Mouse (Mus musculus): ENCODE data around the gene Sdk2.

The Sdk2 gene

DNA sequence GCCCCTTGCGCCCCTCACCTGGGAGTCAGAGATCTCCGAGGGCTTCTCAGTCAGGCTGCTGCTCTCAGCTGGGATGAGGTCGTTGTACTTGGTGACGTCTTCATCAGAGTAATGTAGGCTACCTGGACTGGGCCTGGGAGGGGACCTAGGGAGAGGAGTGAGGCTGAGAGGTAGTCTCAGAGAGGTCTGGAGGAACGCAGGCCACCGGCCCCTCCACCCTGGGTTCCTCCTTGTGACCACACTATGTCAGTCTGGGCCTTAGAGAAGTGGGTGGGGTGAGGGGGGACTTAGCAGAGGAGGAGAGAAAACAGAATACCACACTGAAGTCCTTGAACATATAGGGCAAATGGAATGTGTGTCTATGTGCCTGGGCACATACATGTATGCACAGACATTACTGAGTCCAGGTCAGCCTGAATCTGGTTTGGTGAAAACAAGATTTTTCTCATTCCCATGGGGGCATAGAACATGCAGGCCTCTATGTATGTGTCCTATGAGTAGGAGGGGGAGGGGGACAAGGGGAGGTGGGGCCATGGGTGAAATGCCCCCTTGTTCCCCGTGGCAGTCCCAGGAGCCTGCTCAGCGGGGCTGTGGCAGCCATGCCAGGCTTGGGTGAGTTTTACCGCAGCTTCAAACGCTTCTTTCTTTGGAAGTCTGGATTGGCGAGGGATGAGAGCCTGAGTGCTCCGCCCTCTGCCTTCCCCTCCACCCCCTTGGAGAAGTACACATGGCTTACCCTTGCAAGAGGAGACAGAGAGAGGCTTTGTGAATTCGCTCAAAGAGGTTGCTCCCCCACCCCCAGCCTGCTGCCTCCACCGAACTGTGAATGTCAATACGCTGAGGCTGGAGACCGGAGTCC, 275.3 kb downstream of the Sdk2 start:
- DNase-seq (ENCODE audit: low read depth, low spot score) = no peak

DNA sequence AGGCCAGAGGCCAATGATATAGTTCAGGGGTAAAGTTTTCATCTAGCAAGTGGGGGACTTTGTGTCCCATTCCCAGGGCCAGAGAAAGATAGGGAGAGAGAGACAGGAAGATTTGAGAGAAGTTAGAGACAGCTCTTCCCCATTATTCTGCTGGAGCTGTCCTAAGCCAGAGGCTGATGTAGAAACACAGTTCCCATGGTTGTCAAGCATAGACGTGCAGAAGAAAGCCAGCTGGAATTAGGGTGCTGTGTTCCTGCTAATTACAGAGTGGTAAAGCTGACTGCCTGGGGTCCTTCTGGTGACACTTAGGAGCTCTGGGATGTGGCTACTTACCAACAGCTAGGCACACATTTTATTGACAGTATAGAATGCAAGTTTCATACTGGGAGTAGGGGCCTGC, 277.7 kb downstream of the Sdk2 start:
- DNase-seq (ENCODE audit: low read depth, low spot score) = no peak

DNA sequence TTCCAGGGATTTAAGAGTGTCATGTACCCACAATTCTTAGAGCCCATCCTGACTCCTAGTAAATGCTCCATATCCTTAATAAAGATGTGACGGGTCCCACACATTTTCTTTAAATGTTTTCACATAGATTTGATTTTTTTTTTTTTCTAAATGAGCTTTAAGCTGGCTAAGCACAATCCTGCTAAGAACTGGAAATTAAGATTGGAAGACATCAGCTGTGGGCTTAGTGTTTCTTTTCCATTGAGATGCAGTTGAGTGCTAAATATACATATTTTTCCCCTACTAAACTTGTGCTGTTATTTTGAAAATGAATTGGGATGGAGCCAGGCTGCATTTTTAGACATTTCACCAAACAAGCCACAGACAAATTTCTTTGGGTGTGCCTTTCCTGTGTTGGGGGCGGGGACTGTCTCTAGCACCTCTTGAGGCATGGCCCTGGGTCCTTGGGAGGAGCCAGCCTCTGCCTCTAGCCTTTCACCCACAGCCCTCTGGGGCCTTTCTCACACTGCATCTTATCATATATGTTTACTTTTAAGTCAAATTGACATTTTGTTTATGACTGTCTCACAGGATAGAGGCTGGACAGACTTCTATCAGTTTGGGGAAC, 278.6 kb downstream of the Sdk2 start:
- DNase-seq (ENCODE audit: low read depth, low spot score) = no peak

DNA sequence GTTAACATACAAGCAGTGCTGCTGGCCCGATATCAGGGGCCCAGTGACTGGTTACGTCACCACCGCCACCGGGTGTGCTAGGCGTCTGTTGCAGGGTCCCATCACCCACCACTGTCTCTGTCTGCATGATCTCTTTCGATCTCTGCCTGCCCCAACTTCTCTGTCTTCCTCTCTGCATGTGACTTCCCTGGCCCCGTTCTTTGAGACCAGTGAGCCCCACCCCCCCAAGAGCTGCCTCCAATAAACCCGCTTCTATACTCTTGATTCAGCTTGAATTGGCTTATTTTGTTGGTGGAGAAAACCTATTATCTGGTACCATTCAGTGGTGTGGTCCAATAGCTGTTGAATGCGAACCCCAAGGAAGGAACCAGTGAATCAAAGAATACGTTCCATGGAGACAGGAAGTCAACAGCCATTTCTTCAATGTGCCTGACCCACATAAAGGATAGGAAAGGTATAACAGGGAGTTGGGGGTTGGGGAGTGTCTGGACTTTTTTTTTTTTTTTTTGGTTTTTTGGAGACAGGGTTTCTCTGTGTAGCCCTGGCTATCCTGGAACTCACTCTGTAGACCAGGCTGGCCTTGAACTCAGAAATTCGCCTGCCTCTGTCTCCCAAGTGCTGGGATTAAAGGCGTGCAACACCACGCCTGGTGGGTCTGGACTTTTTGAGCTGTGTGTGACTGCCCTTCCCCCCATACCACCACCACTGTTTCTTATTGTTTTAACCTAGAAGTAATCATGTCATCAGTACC, 279.2 kb downstream of the Sdk2 start:
- DNase-seq (ENCODE audit: low read depth, low spot score) = no peak

DNA sequence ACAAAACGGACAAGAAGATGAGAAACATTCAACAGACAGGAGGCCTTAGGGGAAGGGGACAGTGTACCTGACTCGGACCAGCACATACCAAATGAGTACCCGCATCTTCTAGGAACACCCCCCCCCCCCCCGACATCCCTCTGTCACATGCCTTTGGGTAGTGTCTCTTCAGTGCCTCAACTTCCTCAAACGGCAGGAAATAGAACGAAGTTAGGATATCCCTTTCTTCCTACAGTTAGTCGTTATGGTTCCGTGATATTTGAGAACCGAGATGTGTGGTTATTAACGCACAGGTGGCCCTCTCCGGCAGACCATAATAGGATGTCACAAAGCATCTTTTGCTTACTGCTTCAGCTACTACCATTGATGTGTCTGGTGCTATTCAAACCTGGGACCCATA, 279.8 kb downstream of the Sdk2 start:
- no peak for DNase-seq (ENCODE audit: low read depth, low spot score)

DNA sequence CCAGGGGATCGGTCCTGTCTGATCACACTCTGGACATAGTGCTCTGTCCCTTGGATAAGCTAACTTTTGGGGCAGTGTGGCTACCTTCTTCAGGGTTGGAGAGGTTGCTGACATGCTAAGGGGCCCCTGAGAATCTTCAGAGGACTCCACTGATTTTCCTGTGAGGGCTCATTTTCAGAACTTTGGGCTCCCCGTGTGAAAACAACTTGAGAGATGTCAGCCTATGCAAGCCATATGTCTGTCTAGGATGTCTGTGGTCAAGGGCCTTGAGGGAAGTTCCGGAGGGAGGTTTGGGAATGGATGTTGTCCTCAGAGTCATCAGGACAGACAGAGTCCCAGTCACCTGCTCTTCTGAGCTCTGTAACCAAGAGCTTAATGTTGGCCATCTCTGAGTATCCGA, 280.5 kb downstream of the Sdk2 start:
- no peak for DNase-seq (ENCODE audit: low read depth, low spot score)

DNA sequence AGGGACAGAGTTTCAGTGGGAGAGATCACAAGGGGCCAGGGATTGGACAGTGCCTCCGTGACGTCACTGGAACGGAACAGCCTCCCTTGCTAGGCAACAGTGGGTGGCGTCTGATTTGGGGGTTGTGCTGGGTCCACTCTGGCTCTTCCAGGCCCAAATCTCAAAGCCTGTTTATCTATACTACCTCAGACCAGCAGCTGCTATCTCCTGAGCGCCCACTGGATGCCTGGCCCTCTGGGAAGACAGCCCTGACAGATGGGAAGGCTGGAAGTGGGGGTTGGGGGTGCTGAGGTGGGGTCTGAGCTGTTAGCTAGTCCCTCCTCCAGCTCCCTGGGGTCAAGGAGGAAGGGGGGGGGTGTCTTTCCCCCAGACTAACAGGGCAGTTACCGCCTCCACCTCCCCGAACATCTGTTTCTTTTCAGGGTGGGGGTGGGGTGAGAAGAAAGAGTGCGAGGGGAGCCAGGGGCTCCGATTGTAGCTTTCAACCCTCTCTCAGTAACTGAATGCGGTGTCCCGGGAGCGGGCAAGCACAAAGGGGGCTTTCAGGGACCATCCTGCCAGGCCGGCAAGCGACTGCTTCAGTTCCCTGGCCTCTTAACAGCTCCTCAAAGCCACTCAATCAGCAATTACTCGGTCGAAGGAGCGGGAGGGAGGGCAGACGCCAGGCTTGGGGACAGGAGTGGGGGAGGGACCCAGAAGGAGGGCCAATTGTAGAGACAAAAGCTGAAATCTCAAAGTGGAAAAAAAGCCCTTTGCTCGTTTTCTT, 281.3 kb downstream of the Sdk2 start:
- DNase-seq (ENCODE audit: low read depth, low spot score) = peak; percentile 59

DNA sequence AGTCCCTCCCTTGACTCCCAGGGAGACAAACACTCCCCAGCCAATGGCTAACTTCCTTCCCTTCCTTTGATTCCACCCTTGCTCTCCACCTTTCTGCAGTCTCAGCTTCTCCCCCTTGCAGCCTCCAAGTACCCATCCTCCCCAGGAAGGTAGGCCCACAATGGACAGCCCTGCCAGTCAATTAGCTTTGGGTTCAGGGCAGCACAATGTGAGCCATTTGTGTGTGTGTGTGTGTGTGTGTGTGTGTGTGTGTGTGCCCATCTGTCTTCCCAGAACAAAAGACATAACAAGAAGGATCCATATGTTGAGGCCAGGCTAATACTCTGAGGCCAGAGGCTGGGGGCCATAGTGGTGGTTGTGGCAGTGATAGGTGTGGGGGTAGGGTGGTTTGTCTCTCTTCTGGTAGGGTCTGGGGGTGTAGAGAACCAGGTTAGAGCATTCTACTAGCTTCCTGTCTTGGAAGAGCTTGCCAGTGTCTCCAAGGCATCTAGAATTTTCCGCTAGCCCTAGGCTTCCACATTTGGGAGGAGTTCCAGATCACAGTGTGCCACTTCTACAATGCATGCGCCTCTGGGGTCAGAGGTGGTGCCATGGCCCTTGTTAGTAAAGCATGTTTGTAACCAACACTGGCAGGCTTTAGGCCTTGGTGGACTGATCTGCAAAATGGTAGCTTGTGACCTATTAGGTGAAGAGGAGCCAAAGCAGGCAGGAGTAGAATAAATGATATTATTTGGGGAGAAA, 282.0 kb downstream of the Sdk2 start:
- no peak for DNase-seq (ENCODE audit: low read depth, low spot score)

DNA sequence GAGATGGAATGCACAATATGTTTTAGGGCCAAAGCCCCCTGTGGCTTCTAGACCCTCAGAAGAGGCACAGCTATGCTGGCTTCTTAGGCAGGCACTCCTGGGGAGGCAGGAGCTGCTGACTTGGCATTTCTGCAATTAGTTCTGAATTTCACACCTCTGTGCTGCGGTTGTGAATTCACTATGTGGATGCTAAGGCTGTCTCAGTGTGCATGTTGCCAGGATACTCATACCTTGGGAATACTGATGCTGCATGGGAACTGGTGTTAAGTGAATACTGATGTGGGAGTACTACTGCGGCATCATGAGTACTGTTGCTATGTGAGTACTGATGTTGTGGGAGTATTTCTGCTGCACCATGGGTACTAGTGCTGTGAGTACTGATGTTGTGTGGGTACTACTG, 284.4 kb downstream of the Sdk2 start:
- DNase-seq (ENCODE audit: low read depth, low spot score) = no peak

DNA sequence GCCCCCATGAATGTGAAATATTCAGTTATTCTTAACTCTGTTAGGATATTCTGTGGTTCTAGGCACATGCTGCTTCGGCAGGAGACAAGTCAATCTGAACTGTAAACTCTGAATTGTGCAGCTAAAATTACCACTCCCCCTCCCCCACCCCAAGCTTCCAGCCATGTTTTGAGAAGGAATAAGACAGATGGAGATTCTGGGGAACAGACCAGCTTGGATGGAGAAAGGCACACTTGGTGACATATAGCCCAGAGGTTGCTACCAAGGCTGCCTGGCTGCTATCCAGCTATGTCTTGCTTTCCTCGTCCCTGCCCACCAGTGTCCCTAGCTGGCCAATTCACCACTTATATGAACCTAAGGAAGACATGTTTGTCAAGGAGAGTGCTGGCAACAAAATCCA, 284.8 kb downstream of the Sdk2 start:
- no peak for DNase-seq (ENCODE audit: low read depth, low spot score)

DNA sequence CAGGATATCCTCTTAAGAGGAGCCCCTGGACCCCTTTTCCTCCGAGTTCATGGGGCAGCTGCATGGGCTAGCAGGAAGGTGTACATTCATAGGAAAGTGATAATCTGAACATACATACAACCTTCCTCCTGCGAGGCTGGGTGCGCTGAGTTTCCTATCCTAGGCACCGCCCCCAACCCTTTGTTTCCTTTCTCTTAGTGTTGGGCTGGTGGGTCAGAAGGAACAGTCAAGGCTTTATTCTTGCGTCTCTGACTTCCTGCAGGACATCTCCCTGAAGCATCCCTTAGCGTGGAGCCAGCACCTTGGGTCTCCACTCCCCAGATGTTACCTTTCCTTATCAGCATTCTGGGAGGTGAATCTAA, 287.2 kb downstream of the Sdk2 start:
- no peak for DNase-seq (ENCODE audit: low read depth, low spot score)

DNA sequence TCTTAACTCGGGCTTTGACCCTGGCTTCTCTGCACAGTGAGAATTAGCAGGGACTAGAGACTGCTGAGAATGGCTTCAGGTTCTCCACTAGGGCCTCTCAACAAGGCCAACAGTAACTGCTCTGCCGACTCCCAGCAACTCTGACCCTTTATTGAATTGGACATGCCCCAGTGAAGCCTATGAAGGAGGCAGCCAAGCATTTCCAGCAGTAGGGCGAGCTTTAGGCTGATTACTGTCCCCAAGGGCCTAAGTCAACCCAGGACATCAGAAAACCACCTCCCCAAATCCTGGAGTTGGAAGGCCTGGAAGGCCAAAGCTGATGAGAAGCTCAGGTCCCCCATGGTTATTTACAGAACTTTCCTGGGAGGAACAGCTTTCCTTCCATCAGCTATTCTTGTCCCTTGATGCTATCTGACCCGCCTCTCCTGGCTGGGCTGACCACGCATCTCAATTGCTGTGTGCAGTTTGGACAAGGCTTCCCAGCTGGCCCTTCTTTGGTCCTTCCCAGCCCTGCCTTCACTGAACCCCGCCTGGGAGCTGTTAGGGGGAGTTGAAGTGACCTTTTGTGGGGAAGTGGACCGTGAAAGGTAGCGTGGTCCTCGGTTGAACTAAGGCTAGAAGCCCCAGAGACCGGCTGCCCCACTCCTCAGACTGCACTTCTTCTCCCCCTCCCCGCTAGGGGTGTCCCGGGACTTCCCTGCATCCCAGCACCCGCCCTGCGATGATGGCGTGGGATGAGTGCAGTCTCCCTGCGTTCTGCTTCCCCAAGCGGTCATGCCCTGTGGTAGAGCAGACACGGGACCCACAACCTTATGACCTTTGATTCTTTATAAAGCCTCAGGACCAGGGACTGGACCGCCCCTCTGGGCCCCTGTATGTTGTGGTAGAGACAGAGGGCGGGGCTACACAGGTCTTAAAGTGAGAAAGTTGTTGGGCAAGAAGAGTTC, 287.8 kb downstream of the Sdk2 start:
- DNase-seq (ENCODE audit: low read depth, low spot score) = peak; percentile 75

DNA sequence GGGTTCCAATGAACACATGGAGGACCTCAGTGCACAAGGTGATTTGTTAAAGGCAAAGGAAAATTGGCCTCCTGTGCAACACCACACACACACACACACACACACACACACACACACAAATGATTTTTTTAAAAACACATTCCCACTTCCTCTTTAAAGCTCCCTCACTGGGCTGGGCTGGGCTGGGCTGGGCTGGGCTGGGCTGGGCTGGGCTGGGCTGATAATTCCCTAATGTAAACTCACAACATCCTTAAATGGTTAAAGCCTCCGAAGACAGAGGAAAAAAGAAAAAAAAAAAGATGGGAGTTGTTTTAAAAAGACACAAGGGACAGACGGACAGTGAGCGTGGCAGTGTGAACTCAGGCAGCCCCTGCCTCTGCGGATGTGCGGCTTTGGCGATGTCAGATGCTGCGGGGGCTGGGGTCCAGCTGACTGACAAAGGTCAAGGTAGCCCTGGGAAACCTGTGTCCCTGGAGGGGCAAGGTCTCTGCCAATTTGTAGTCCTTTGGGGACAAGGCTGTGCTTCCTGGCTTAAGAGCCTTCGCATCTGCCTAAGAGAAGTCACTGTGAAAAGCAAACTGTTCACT, 288.9 kb downstream of the Sdk2 start:
- peak; percentile 28 for DNase-seq (ENCODE audit: low read depth, low spot score)

DNA sequence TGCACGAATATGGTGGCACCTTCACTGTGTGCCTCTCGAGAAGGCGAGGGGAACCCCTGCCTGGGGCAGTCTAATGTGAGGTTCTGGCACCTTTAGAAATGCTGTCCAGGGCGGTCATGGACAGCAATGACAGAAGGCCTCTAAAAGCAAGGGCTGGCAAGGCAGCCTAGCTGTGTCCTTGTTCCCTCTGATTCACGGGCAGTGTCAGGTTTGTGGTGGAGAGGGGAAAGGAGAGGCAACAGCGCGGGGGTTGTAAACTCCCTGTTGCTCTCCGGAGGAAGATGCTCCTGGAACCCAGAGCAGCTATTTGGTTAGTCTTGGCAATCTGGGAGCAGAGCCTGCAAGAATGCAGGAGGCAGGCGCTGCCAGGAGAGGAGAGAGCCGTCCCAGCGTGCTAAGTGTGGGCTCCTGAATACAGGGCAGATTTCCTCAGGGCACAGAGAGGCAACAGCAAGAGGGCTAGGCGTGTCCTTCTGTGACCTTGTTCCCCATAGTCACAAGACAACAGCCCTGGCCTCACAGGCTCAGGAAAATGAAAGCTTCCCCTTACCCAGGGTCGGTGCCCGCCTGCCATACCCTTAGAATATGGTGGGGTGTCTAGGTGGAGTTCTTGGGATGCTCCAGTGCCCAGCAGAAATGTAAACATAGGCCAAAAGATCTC, 289.9 kb downstream of the Sdk2 start:
- DNase-seq (ENCODE audit: low read depth, low spot score) = no peak

DNA sequence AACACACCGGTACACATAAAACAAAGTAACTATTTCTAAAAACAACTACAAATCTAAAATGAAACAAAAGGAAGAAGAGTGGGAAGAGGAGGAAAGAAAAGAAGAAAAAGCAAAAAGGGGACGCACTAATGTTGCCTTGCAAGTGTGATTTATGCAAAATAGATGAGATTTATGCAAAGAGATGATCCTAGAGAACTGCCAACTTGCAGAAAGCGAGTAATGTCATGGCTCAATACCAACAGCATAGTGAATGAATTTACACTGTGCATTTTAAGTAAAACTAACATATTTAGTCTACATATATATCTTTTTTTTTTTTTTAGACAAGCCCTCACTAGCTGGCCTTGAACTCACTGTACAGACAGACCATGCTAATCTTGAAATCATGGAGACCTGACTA, 292.1 kb downstream of the Sdk2 start:
- DNase-seq (ENCODE audit: low read depth, low spot score) = no peak

DNA sequence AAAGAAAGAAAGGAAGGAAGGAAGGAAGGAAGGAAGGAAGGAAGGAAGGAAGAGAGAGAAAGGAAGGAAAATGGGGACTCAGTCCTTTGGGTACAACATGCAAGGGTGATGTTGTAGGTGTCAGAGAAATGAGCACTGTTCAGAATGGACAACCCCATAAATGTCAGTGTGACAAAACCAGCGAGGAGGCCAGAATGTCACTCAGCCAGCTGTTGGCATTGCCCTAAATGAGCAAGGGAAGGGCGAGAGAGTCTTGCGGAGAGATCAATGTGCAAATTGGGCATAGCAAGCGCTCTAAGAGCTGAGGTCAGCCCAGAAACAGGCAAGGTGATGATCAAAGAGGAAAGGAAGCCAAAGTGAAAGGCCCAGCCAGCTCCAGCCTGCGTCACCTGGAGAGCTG, 293.7 kb downstream of the Sdk2 start:
- DNase-seq (ENCODE audit: low read depth, low spot score) = no peak

DNA sequence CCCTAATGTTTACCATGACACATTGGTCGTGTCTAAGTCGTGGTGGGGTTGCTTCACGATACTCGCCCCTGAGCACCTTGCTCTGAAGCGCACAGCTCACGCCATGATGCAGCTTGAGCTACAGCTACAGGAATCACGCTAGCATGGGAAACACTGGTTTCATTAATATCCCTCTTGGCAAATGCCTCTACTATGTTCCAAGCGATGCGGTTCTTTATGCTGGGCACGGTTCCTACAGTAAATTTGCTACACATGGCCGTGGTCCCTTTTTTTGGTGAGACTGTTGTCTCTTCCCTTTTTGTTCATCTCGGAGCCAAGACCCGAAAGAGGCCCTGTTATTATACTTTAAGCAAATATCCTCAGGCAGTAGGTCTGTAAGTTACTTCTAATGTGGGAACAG, 295.7 kb downstream of the Sdk2 start:
- DNase-seq (ENCODE audit: low read depth, low spot score) = no peak

DNA sequence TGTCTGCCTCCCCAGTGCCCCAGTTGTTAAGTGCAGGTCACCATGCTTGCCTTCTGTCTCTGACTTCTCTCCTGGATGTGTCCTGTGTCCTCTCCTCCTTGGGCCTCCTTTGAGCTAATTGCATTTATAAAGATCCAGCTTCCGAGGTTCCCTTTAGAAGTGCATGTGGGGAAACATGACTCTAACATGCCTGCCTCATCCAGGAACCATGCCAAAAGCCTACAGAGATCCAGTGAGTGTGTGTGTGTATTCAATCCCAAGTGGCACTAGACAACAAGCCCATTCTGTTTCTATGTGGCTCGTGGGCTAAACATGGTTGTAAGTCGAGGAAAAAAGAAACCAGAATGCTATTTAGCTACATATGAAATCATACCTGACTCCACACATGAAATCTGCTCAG, 298.5 kb downstream of the Sdk2 start:
- no peak for DNase-seq (ENCODE audit: low read depth, low spot score)

DNA sequence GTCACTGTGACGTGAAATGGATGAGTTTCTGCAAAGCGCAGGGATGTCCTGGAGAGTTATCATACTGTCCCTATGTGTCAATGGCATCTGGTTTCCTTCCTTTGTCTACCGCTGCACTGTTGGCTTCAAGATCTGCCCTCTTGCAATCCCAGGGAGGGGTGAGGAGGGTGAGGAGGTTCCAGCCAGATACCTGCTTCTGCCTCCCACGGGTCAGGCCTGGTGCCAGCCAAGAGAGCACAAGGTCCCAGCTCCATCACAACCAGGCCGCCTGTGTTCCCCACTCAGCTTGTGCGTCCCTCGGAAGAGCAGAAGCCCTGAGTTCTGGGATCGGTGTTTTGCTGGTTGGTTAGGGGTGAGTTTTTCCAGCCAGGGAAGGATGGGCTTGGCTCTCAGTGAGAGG, 299.6 kb downstream of the Sdk2 start:
- no peak for DNase-seq (ENCODE audit: low read depth, low spot score)

Measured in skeletal muscle tissue, adult 2 months (tissue).